ENCODE assay signal across 20 mouse cellular contexts in genomic region chr7:96390034-96390670, GRCm38 (mm10).
DNase-seq lines count a peak whose midpoint lies in the region; ATAC-seq and TF ChIP-seq lines count a peak whose summit lies in the region.
"Had no signal": no experiment of that assay in that cellular context is flagged by ENCODE, and none has a peak within 500 bp of the region (broad histone marks: within the 10 kb centered on the region; RNA-seq: fewer than 3 reads in every experiment).

No protein-coding gene starts in this region.

- no peaks in the 10 kb centered on the region for H3K36me3 ChIP-seq in midbrain, embryonic 10.5 days
- no peaks in the 10 kb centered on the region for H3K36me3 ChIP-seq in midbrain, embryonic 16.5 days (ENCODE audit: control insufficient read depth, insufficient read depth, low read length)
- H3K36me3 ChIP-seq in hindbrain, embryonic 13.5 days, result no peaks in the 10 kb centered on the region
- no peaks in the 10 kb centered on the region for H3K36me3 ChIP-seq in myocyte (ENCODE audit: control insufficient read depth, insufficient read depth)
- H3K36me3 ChIP-seq in neural tube, embryonic 15.5 days, result no peaks in the 10 kb centered on the region
- H3K36me3 ChIP-seq: liver, embryonic 15.5 days; neural tube, embryonic 12.5 days had no signal

- H3K9me3 ChIP-seq in midbrain, embryonic 10.5 days (replicated peaks), result no peaks in the 10 kb centered on the region
- H3K9me3 ChIP-seq in midbrain, embryonic 16.5 days (replicated peaks; ENCODE audit: control insufficient read depth, low read length, poor library complexity, severe bottlenecking), result no peaks in the 10 kb centered on the region
- no peaks in the 10 kb centered on the region for H3K9me3 ChIP-seq in hindbrain, embryonic 13.5 days
- H3K9me3 ChIP-seq in neural tube, embryonic 15.5 days (replicated peaks), result no peaks in the 10 kb centered on the region
- H3K9me3 ChIP-seq: liver, embryonic 15.5 days; neural tube, embryonic 12.5 days had no signal

- no peaks in the 10 kb centered on the region for H3K79me2 ChIP-seq in myocyte (ENCODE audit: control insufficient read depth, insufficient read depth)

- peaks cover 44% of the 10 kb centered on the region for H3K4me1 ChIP-seq in midbrain, embryonic 10.5 days
- no peaks in the 10 kb centered on the region for H3K4me1 ChIP-seq in midbrain, embryonic 16.5 days (ENCODE audit: control insufficient read depth, insufficient read depth, low read length)
- H3K4me1 ChIP-seq in hindbrain, embryonic 13.5 days (replicated peaks), result peaks cover 7% of the 10 kb centered on the region
- no peaks in the 10 kb centered on the region for H3K4me1 ChIP-seq in neural tube, embryonic 15.5 days
- H3K4me1 ChIP-seq: liver, embryonic 15.5 days had no signal

- WGBS in midbrain, embryonic 10.5 days, result 87% methylated on average over 6 of the region's 6 CpGs
- 56% methylated on average over 6 of the region's 6 CpGs for WGBS in midbrain, embryonic 16.5 days
- WGBS in hindbrain, embryonic 13.5 days, result 47% methylated on average over 6 of the region's 6 CpGs
- 52% methylated on average over 6 of the region's 6 CpGs for WGBS in neural tube, embryonic 15.5 days

- H3K4me3 ChIP-seq in midbrain, embryonic 10.5 days, result no peak overlapping the region
- no peak overlapping the region for H3K4me3 ChIP-seq in midbrain, embryonic 16.5 days (ENCODE audit: low read depth, low read length)
- H3K4me3 ChIP-seq in hindbrain, embryonic 13.5 days, result no peak overlapping the region
- H3K4me3 ChIP-seq in myocyte, result no peak overlapping the region
- no peak overlapping the region for H3K4me3 ChIP-seq in neural tube, embryonic 15.5 days (replicated peaks)
- H3K4me3 ChIP-seq: gastrocnemius, adult 2 months; liver, embryonic 15.5 days; neural tube, embryonic 12.5 days had no signal

- ATAC-seq in midbrain, embryonic 16.5 days, result no peak
- peak; percentile 53; the same call in 1 of the 2 replicates for ATAC-seq in hindbrain, embryonic 13.5 days (ENCODE audit: low FRiP score)
- no peak for ATAC-seq in neural tube, embryonic 15.5 days (ENCODE audit: low FRiP score)

- H3ac ChIP-seq in myocyte (ENCODE audit: control insufficient read depth, insufficient read length), result no peak overlapping the region

- no peak overlapping the region for H3K9ac ChIP-seq in midbrain, embryonic 16.5 days (ENCODE audit: low read depth, low read length)
- H3K9ac ChIP-seq in hindbrain, embryonic 13.5 days, result no peak overlapping the region
- no peak overlapping the region for H3K9ac ChIP-seq in neural tube, embryonic 15.5 days (replicated peaks)
- H3K9ac ChIP-seq: liver, embryonic 15.5 days; neural tube, embryonic 12.5 days had no signal

- DNase-seq in cerebellum, adult 9-10 months, result peak; percentile 9
- DNase-seq in cerebellum, adult 11 months, result no peak
- DNase-seq in midbrain, embryonic 10.5 days (ENCODE audit: low spot score), result no peak
- no peak for DNase-seq in natural killer cell, adult 2 months (ENCODE audit: low spot score in 2 of 2)
- DNase-seq: adrenal gland, postnatal 25 days; cerebellum, postnatal 10 days; embryo, embryonic 11 days; gastrocnemius, adult 2 months; kidney, adult 18-20 months; kidney, postnatal 36 days; left cerebral cortex, postnatal 4 days; lung, postnatal 14 days; thymus, postnatal 4 days had no signal

- no peak overlapping the region for H3K4me2 ChIP-seq in midbrain, embryonic 16.5 days (ENCODE audit: low read length)
- no peak overlapping the region for H3K4me2 ChIP-seq in hindbrain, embryonic 13.5 days
- H3K4me2 ChIP-seq in myocyte (ENCODE audit: low read depth), result peak overlapping the region; percentile 42
- H3K4me2 ChIP-seq in neural tube, embryonic 15.5 days, result no peak overlapping the region
- H3K4me2 ChIP-seq: liver, embryonic 15.5 days; neural tube, embryonic 12.5 days had no signal

- no peaks in the 10 kb centered on the region for H3K27me3 ChIP-seq in midbrain, embryonic 10.5 days (ENCODE audit: low read depth, poor library complexity, severe bottlenecking)
- H3K27me3 ChIP-seq in midbrain, embryonic 16.5 days (ENCODE audit: control insufficient read depth, insufficient read depth, low read depth, low read length), result no peaks in the 10 kb centered on the region
- H3K27me3 ChIP-seq in hindbrain, embryonic 13.5 days, result no peaks in the 10 kb centered on the region
- H3K27me3 ChIP-seq in myocyte (ENCODE audit: control insufficient read depth, insufficient read depth, insufficient read length), result no peaks in the 10 kb centered on the region
- H3K27me3 ChIP-seq in neural tube, embryonic 15.5 days (replicated peaks), result no peaks in the 10 kb centered on the region
- H3K27me3 ChIP-seq: CH12.LX; liver, embryonic 15.5 days; neural tube, embryonic 12.5 days had no signal

- TF ChIP-seq POLR2A in myocyte (IDR thresholded peaks at IDR 0.05; ENCODE audit: insufficient read length, low read depth), result no peak

- H3K27ac ChIP-seq in midbrain, embryonic 10.5 days (replicated peaks), result peak overlapping the region; percentile 64; the same call in 1 of the 2 replicates
- no peak overlapping the region for H3K27ac ChIP-seq in midbrain, embryonic 16.5 days (ENCODE audit: low read length)
- H3K27ac ChIP-seq in hindbrain, embryonic 13.5 days, result no peak overlapping the region
- H3K27ac ChIP-seq in neural tube, embryonic 15.5 days (replicated peaks), result no peak overlapping the region
- H3K27ac ChIP-seq: gastrocnemius, adult 2 months; liver, embryonic 15.5 days; neural tube, embryonic 12.5 days had no signal

TF ChIP-seq in myocyte, 11 proteins besides CTCF, POLR2A, EP300 and RAD21:
- no peak for TF ChIP-seq POLR2AphosphoS2 (IDR thresholded peaks at IDR 0.05; ENCODE audit: insufficient read length, low read depth)
